Mouse (Mus musculus): ENCODE data around the gene Fbf1.
"Not testable (repeated sequence)": the region's sequence is repeated elsewhere in the genome, so short reads cannot be mapped to it uniquely, and the experiment has no call there.

Gene Fbf1

GRCm38 (mm10) chr11:116108464-116109137 lies 59.4 kb downstream of the Fbf1 start:
- no peak for DNase-seq (ENCODE audit: low spot score in 2 of 2)

GRCm38 (mm10) chr11:116107777-116108285 lies 60.1 kb downstream of the Fbf1 start:
- DNase-seq (ENCODE audit: low spot score in 2 of 2), result no peak

GRCm38 (mm10) chr11:116106963-116107776 lies 60.8 kb downstream of the Fbf1 start:
- DNase-seq (ENCODE audit: low spot score in 2 of 2), result no peak

GRCm38 (mm10) chr11:116106154-116106962 lies 61.6 kb downstream of the Fbf1 start:
- no peak for DNase-seq (ENCODE audit: low spot score in 2 of 2)

GRCm38 (mm10) chr11:116105065-116105464 lies 62.9 kb downstream of the Fbf1 start:
- no peak for DNase-seq (ENCODE audit: low spot score in 2 of 2)

- no peak for DNase-seq (ENCODE audit: low spot score in 2 of 2)
Measured at GRCm38 (mm10) chr11:116104006-116104646, 63.8 kb downstream of the Fbf1 start.

GRCm38 (mm10) chr11:116103572-116103971 lies 64.4 kb downstream of the Fbf1 start:
- DNase-seq (ENCODE audit: low spot score in 2 of 2), result no peak

- DNase-seq (ENCODE audit: low spot score in 2 of 2), result no peak
Measured at GRCm38 (mm10) chr11:116102472-116102871, 65.5 kb downstream of the Fbf1 start.

- no peak for DNase-seq (ENCODE audit: low spot score in 2 of 2)
Measured at GRCm38 (mm10) chr11:116101931-116102381, 66.0 kb downstream of the Fbf1 start.

GRCm38 (mm10) chr11:116100839-116101238 lies 67.1 kb downstream of the Fbf1 start:
- DNase-seq (ENCODE audit: low spot score in 2 of 2), result no peak

GRCm38 (mm10) chr11:116100385-116100784 lies 67.6 kb downstream of the Fbf1 start:
- DNase-seq (ENCODE audit: low spot score in 2 of 2), result no peak

- DNase-seq (ENCODE audit: low spot score in 2 of 2), result no peak
Measured at GRCm38 (mm10) chr11:116099462-116099861, 68.5 kb downstream of the Fbf1 start.

- no peak for DNase-seq (ENCODE audit: low spot score in 2 of 2)
Measured at GRCm38 (mm10) chr11:116098711-116099460, 69.1 kb downstream of the Fbf1 start.

- DNase-seq (ENCODE audit: low spot score in 2 of 2), result no peak
Measured at GRCm38 (mm10) chr11:116096213-116097108, 71.5 kb downstream of the Fbf1 start.

- no peak for DNase-seq (ENCODE audit: low spot score in 2 of 2)
Measured at GRCm38 (mm10) chr11:116095573-116095972, 72.4 kb downstream of the Fbf1 start.

- DNase-seq (ENCODE audit: low spot score in 2 of 2), result no peak
Measured at GRCm38 (mm10) chr11:116093771-116094565, 74.0 kb downstream of the Fbf1 start.

GRCm38 (mm10) chr11:116092959-116093358 lies 75.0 kb downstream of the Fbf1 start:
- not testable (repeated sequence) for DNase-seq (ENCODE audit: low spot score in 2 of 2)

Measured in right cerebral cortex, adult 2 months (tissue).